Mouse (Mus musculus) c-Kit-positive CD71-positive TER-119-negative erythroid progenitor cells, embryonic 14.5 days (primary cell): Measurements from ENCODE around the gene Cfap46.

Source experiments
- DNase-seq: peaks from one replicate; pipeline ENCODE4 v3.0.0-alpha.2; 2013; ENCODE audit warnings: low read depth

Gene Cfap46

DNA sequence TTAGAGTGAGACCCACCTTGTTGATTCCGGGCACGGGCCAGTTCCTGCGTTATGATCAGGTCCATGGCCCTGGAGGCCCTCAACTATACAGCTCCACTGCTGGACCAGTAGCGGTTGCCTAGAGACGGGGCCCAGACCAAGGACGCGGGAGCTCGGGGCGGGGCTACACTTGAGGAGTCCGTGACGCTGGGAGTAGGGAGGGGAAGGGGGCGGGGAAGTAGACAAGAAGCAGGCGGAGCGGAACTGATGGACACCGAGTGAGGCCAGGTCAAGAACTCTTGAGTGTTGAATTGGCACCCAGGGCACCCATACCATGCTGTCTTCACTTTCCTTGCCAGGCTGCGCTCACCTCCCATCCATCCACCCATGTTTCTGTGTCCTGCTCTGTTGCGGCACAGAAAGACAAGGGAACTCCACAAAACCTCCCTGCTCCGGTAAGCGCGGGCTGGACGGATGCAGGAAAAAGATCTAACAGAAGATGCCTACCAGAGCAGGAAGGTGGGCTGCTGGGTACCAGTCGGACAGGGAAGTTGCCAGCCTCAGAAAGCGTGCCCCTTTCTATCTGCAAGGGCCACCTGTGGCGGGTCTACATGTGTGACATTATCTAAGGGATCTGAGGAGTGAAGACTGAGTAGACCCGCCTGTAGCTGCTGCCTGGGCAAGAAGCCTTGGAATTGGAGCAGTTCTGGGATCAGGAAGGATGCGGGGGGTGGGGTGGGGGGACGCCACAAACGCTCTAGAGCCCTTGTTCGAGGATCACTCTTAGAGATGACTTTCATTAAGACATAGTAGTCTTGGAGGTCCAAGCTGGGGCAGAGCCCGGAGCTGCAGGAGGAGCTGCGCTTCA, at the start of gene Cfap46:
Gene Cfap46, minus strand, starts transcription at position 112 of the 847 bp plus-strand sequence.
- DNase-seq, result peak; percentile 65

GRCm38 (mm10) chr7:139731276-139731696, 47.7 kb upstream of the Cfap46 start:
- no peak for DNase-seq

GRCm38 (mm10) chr7:139727072-139727471, 43.5 kb upstream of the Cfap46 start:
- DNase-seq, result no peak

GRCm38 (mm10) chr7:139725641-139726040, 42.0 kb upstream of the Cfap46 start:
- no peak for DNase-seq

- no peak for DNase-seq
Observed at GRCm38 (mm10) chr7:139723986-139724385, 40.4 kb upstream of the Cfap46 start.

- DNase-seq, result no peak
Observed at GRCm38 (mm10) chr7:139721196-139721595, 37.6 kb upstream of the Cfap46 start.

DNA sequence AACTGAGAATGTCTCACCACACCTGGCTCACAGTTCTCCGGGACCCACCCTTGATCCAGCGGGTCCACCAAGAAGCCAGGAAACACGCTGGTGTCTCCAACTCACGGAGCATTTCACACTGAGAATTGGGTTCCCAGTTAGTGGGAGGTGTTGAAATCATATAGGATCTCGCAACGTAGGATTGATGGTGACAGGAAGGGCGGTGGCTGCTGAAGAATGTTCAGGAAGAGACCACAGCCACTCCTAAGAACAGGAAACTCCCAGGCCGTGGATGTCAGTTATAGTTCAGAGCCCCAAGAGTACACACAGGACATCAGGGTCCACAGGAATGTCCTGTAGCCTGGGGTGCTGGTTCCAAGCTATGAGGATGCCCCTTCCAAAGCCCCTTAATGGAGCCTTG, 34.2 kb upstream of the Cfap46 start:
- no peak for DNase-seq

- DNase-seq, result no peak
Observed at GRCm38 (mm10) chr7:139711821-139712220, 28.2 kb upstream of the Cfap46 start.

- no peak for DNase-seq
Observed at GRCm38 (mm10) chr7:139706411-139707120, 22.9 kb upstream of the Cfap46 start.

DNA sequence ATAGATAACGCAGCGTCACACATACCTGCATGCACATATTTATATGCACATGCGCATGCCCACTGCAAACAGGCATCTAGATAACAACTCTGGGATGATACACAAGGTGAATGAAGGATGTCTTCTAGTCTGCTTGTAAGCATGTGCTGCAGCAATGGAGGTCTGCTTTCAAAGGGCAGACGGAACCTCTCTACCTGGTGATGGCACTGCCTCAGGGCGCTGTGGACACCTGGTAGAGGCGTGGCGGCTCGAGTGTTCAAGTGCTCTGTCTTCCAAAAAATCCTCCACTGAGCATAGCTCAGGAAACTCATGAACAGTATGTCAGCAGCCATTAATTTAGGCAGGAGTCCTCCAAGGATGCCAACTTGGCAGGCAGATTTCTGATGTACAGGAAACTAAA, 22.2 kb upstream of the Cfap46 start:
- no peak for DNase-seq

DNA sequence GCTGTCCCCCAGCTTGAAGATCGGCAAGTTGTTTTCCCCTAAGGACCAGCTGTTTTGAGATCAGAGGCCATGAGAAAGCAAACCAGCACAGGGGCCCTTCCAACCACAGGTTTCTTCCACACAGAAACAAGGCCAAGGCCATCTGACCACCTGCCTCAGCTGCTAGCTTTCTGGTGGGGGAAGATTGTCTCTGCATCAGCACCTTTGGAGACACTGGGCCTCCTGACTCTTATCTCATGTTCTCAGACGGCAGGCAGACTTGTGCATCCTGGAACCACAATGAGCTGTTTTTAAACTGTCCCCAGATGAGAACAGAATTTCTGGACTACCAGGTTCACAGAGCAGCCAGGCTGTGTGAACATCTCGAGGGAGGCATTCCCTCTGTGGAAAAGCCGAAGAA, 21.5 kb upstream of the Cfap46 start:
- peak; percentile 62 for DNase-seq

DNA sequence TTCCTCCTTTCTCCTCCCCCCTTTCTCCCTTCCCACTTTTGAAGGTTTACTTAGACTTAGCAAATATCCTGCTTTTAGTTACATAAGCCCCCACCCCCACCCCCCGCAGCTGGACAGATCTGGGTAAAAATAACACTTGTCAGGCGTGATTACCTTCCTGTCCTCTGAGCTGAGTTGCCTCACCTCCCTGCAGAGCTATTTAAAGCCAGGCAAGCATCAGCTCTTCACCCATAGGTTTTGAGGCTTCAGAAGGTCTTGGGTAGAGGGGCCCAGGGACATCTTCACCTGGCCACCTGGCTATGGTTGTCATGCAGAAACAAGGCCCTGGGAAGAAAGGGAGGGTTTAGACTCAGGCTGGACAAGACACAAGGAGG, 20.2 kb upstream of the Cfap46 start:
- DNase-seq, result no peak

- DNase-seq, result peak; percentile 62
Observed at GRCm38 (mm10) chr7:139703146-139703825, 19.7 kb upstream of the Cfap46 start.

- no peak for DNase-seq
Observed at GRCm38 (mm10) chr7:139701651-139702301, 18.2 kb upstream of the Cfap46 start.

DNA sequence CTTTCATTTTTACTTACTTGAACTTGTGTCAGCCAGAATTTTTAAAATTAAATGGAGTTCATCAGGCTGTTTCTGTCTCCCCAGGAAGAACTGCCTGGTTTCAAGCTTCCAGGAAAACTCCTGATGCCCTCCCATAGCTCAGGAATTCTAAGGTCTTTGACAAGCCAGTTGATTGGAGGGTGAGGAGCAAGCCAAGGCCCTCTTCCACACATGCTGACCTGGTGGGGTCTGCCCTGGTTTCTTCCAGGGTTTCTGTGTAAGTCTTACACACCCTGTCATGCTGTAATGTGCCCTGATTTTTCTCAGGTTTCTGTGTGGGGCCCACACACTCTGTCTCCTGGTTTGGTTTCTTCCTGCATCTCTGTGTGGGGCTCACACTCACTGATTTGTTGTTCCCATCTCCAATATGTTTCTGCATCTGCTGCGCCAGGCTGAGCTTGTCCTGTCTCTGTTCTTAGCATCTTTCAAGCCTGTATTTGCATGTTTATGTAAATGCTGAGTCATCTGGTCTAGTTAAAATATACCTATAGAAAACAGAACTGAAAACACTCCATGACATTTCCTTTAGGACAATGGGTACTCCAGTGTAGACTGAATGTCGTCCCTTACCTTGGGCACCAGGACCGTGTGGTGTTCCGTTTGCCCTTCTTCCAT, 9.2 kb upstream of the Cfap46 start:
- DNase-seq, result no peak

DNA sequence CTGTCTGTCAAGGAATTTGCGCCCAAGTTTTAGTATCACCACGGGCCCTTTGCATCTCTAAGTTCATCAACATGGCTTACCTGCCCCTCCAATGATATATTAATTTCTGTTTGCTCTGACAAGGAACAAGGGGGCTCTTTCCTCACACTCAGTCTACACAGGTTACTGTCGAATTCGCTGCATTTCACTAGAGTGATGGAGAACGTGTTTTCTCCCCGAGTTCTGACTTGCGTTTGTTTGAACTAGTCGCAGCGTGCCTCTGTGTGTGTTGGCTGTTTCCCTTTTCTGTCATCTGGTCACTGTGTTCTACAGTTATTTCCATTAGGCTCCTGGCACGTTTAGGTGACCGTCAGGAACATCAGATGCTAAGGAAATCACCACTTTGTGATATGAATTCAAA, 8.6 kb upstream of the Cfap46 start:
- no peak for DNase-seq

DNA sequence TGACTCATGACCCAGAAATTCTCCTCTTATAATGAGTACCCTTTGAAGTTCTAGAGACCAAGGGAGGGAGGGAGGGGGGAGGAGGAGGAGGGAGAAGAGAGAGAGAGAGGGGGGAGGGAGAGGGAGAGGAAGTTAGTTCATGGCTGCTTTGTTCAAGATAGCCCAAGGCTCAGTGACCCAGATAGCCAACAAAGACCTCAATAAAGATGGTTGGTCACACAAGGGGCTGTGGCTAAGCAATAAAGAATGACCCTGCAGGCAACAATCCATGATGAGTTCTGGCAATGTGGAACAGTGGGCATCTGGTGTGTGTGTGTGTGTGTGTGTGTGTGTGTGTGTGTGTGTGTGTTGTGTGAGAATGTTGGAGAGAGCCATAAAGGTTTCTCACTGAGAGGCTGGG, 1.7 kb upstream of the Cfap46 start:
- no peak for DNase-seq

DNA sequence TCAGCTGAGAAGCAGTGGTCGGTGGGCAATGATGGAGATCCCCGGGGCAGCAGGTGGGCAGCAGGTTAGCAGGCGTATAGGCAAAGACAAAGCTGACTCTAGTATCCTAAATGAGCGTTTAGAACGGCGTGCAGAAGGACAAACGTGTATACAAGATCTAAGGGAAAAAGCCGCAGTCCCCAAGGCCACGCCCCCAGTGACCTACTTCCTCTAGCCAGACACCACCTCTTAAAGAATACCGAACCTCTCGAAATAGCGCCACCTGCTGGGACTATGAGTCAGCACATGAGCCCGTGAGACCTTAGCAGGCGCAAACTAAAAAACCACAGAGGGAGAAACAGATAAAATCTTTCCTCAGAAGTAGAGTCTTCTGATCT, 924 bp upstream of the Cfap46 start:
- DNase-seq, result peak; percentile 92

DNA sequence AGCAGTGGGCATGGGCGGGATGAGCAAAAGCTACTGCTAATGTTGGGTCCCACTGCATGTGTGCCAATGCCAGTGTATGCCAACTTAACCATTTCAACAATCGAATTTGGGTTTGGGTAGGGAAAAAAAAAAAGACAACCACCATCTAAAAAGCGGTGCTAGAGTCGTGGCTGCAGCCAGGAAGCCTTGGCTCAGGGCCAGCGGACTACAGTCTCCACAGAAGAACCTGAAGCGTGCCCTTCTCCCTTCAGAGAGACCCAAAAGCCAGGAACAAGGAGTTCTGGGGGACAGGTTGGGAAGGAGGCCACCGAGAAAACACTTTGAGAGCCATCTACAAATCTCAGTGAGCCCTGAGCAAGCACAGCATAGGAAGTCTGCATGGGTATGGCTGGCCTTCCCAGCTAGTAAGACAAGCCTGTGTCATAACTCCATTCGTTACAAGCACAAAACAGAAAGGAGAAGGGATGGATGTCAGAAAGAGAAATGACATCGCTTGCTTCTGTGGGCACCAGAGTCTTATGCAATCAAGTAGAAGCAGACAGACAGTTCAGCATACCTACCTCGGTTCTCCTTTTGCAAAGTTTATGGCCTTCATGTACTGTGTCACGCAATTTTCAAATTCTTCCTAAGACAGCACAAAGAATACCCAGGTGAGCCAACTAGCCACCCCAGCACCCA, 1.6 kb downstream of the Cfap46 start:
- DNase-seq, result no peak

DNA sequence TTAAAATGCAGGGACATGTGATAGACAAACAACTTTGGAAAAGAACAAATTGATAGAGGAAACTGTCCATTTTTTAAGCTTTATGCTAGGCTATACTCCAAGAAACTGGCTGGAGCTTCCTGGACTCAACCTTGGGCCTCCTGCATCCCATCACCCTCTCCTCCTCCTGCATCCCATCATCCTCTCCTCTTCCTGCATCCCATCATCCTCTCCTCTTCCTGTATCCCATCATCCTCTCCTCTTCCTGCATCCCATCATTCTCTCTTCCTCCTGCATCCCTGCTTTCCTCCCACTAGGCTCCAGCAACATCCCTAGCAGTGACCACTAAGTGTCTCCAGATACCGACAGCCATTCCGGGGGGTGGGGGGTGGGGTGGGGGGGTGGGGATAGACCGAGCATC, 7.2 kb downstream of the Cfap46 start:
- no peak for DNase-seq

- no peak for DNase-seq
Observed at GRCm38 (mm10) chr7:139666871-139667270, 16.7 kb downstream of the Cfap46 start.
